Mouse (Mus musculus) megakaryocyte, embryonic 14.5 days (primary cell): Measurements from ENCODE around the gene Sult5a1.

Experiments used
- FLI1 ChIP-seq: IDR thresholded peaks from 2 replicates; pipeline ENCODE4 v1.6.1; 2012; ENCODE audit warnings: low read length, inconsistent platforms, mixed read lengths
- GATA1 ChIP-seq: IDR thresholded peaks from 3 replicates; pipeline ENCODE4 v1.6.1; 2012; ENCODE audit warnings: mixed read lengths, low read length, inconsistent platforms, borderline replicate concordance

- TF ChIP-seq GATA1 (no peak), FLI1 (no peak)
Observed at GRCm38 (mm10) chr8:123191908-123192307, 33.8 kb upstream of the Sult5a1 start.
